Mouse (Mus musculus): ENCODE measurements at regions not wholly inside any gene's neighbourhood (a gene's known extent, or its start where the extent isn't known, plus 50 kb on each side); places are given as distances from the start of the nearest gene placed in this dataset.

- Histone ChIP-seq H3K36me3 (no peaks in the 10 kb centered on the region), H3K27ac (no peak overlapping the region), H3K4me3 (no peak overlapping the region), H3K4me2 (replicated peaks) (no peak overlapping the region), H3K27me3 (replicated peaks) (no peaks in the 10 kb centered on the region), H3K4me1 (no peaks in the 10 kb centered on the region), H3K9ac (no peak overlapping the region), H3K9me3 (no peaks in the 10 kb centered on the region)
- 52% methylated on average over 7 of the region's 7 CpGs for WGBS
- no peak for ATAC-seq (ENCODE audit: low FRiP score, low read depth)
Measured at GRCm38 (mm10) chr1:72009270-72009928, 202.7 kb downstream of the Mreg start.

GRCm38 (mm10) chr1:72006696-72007291 lies 205.3 kb downstream of the Mreg start:
- Histone ChIP-seq H3K4me3 (no peak overlapping the region), H3K27ac (no peak overlapping the region), H3K36me3 (no peaks in the 10 kb centered on the region), H3K9me3 (no peaks in the 10 kb centered on the region), H3K4me2 (replicated peaks) (no peak overlapping the region), H3K9ac (no peak overlapping the region), H3K27me3 (replicated peaks) (no peaks in the 10 kb centered on the region), H3K4me1 (no peaks in the 10 kb centered on the region)
- no peak for ATAC-seq (ENCODE audit: low FRiP score, low read depth)
- 63% methylated on average over 7 of the region's 7 CpGs for WGBS

- H3K27me3 ChIP-seq (replicated peaks), result no peaks in the 10 kb centered on the region
- no peak overlapping the region for H3K4me3 ChIP-seq
- WGBS, result 51% methylated on average over 8 of the region's 8 CpGs
- no peaks in the 10 kb centered on the region for H3K9me3 ChIP-seq
- H3K4me2 ChIP-seq (replicated peaks), result no peak overlapping the region
- H3K4me1 ChIP-seq, result no peaks in the 10 kb centered on the region
- no peaks in the 10 kb centered on the region for H3K36me3 ChIP-seq
- no peak for ATAC-seq (ENCODE audit: low FRiP score, low read depth)
- H3K27ac ChIP-seq, result no peak overlapping the region
- no peak overlapping the region for H3K9ac ChIP-seq
Measured at GRCm38 (mm10) chr1:72005956-72006355, 206.2 kb downstream of the Mreg start.

- no peak overlapping the region for H3K4me2 ChIP-seq (replicated peaks)
- no peak overlapping the region for H3K9ac ChIP-seq
- no peak overlapping the region for H3K4me3 ChIP-seq
- H3K36me3 ChIP-seq, result no peaks in the 10 kb centered on the region
- H3K4me1 ChIP-seq, result no peaks in the 10 kb centered on the region
- no peak overlapping the region for H3K27ac ChIP-seq
- no peaks in the 10 kb centered on the region for H3K9me3 ChIP-seq
- ATAC-seq (ENCODE audit: low FRiP score, low read depth), result no peak
- 83% methylated on average over 7 of the region's 7 CpGs for WGBS
- H3K27me3 ChIP-seq (replicated peaks), result no peaks in the 10 kb centered on the region
Measured at GRCm38 (mm10) chr1:72005550-72005949, 206.6 kb downstream of the Mreg start.

- ATAC-seq (ENCODE audit: low FRiP score, low read depth), result no peak
- WGBS, result 83% methylated on average over 14 of the region's 14 CpGs
- Histone ChIP-seq H3K27me3 (replicated peaks) (no peaks in the 10 kb centered on the region), H3K4me2 (replicated peaks) (no peak overlapping the region), H3K36me3 (no peaks in the 10 kb centered on the region), H3K4me3 (no peak overlapping the region), H3K9ac (no peak overlapping the region), H3K4me1 (no peaks in the 10 kb centered on the region), H3K27ac (no peak overlapping the region), H3K9me3 (no peaks in the 10 kb centered on the region)
Measured at GRCm38 (mm10) chr1:72003424-72004278, 208.5 kb downstream of the Mreg start.

GRCm38 (mm10) chr1:72002471-72003116 lies 209.5 kb downstream of the Mreg start:
- H3K27ac ChIP-seq, result no peak overlapping the region
- H3K4me2 ChIP-seq (replicated peaks), result no peak overlapping the region
- no peaks in the 10 kb centered on the region for H3K27me3 ChIP-seq (replicated peaks)
- no peak overlapping the region for H3K4me3 ChIP-seq
- ATAC-seq (ENCODE audit: low FRiP score, low read depth), result no peak
- no peaks in the 10 kb centered on the region for H3K9me3 ChIP-seq
- H3K9ac ChIP-seq, result no peak overlapping the region
- no peaks in the 10 kb centered on the region for H3K36me3 ChIP-seq
- no peaks in the 10 kb centered on the region for H3K4me1 ChIP-seq
- WGBS, result 79% methylated on average over 9 of the region's 9 CpGs

GRCm38 (mm10) chr1:72000741-72001140 lies 211.4 kb downstream of the Mreg start:
- no peaks in the 10 kb centered on the region for H3K36me3 ChIP-seq
- no peaks in the 10 kb centered on the region for H3K27me3 ChIP-seq (replicated peaks)
- H3K27ac ChIP-seq, result no peak overlapping the region
- H3K9me3 ChIP-seq, result no peaks in the 10 kb centered on the region
- H3K4me1 ChIP-seq, result no peaks in the 10 kb centered on the region
- H3K4me3 ChIP-seq, result no peak overlapping the region
- WGBS, result 77% methylated on average over 2 of the region's 2 CpGs
- H3K9ac ChIP-seq, result no peak overlapping the region
- ATAC-seq (ENCODE audit: low FRiP score, low read depth), result no peak
- no peak overlapping the region for H3K4me2 ChIP-seq (replicated peaks)

- no peaks in the 10 kb centered on the region for H3K4me1 ChIP-seq
- no peaks in the 10 kb centered on the region for H3K27me3 ChIP-seq (replicated peaks)
- no peak overlapping the region for H3K9ac ChIP-seq
- no peak overlapping the region for H3K4me3 ChIP-seq
- H3K27ac ChIP-seq, result no peak overlapping the region
- 63% methylated on average over 2 of the region's 2 CpGs for WGBS
- no peak overlapping the region for H3K4me2 ChIP-seq (replicated peaks)
- H3K36me3 ChIP-seq, result no peaks in the 10 kb centered on the region
- ATAC-seq (ENCODE audit: low FRiP score, low read depth), result no peak
- H3K9me3 ChIP-seq, result no peaks in the 10 kb centered on the region
Measured at GRCm38 (mm10) chr1:71996828-71997227, 215.3 kb downstream of the Mreg start.

GRCm38 (mm10) chr1:71996234-71996619 lies 215.9 kb downstream of the Mreg start:
- ATAC-seq (ENCODE audit: low FRiP score, low read depth), result no peak
- no peak overlapping the region for H3K27ac ChIP-seq
- H3K4me3 ChIP-seq, result no peak overlapping the region
- H3K27me3 ChIP-seq (replicated peaks), result no peaks in the 10 kb centered on the region
- 44% methylated on average over 7 of the region's 7 CpGs for WGBS
- no peak overlapping the region for H3K4me2 ChIP-seq (replicated peaks)
- no peaks in the 10 kb centered on the region for H3K9me3 ChIP-seq
- H3K36me3 ChIP-seq, result no peaks in the 10 kb centered on the region
- H3K4me1 ChIP-seq, result no peaks in the 10 kb centered on the region
- H3K9ac ChIP-seq, result no peak overlapping the region

GRCm38 (mm10) chr1:71995573-71996233 lies 216.4 kb downstream of the Mreg start:
- no peaks in the 10 kb centered on the region for H3K4me1 ChIP-seq
- ATAC-seq (ENCODE audit: low FRiP score, low read depth), result no peak
- no peaks in the 10 kb centered on the region for H3K9me3 ChIP-seq

GRCm38 (mm10) chr1:71990936-71991335 lies 221.2 kb downstream of the Mreg start:
- H3K4me2 ChIP-seq (replicated peaks), result no peak overlapping the region
- no peaks in the 10 kb centered on the region for H3K4me1 ChIP-seq
- no peaks in the 10 kb centered on the region for H3K9me3 ChIP-seq
- no peak overlapping the region for H3K27ac ChIP-seq
- no peaks in the 10 kb centered on the region for H3K36me3 ChIP-seq
- no peak overlapping the region for H3K4me3 ChIP-seq
- ATAC-seq (ENCODE audit: low FRiP score, low read depth), result no peak
- H3K9ac ChIP-seq, result no peak overlapping the region
- H3K27me3 ChIP-seq (replicated peaks), result no peaks in the 10 kb centered on the region
- WGBS, result 65% methylated on average over 3 of the region's 3 CpGs

More at GRCm38 (mm10) chr1:71995573-71996233, 216.4 kb downstream of the Mreg start:
- Histone ChIP-seq H3K27me3 (replicated peaks) (no peaks in the 10 kb centered on the region), H3K9ac (no peak overlapping the region), H3K4me2 (replicated peaks) (no peak overlapping the region), H3K4me3 (no peak overlapping the region), H3K36me3 (no peaks in the 10 kb centered on the region), H3K27ac (no peak overlapping the region)
- 45% methylated on average over 16 of the region's 16 CpGs for WGBS

GRCm38 (mm10) chr1:71988086-71988485 lies 224.0 kb downstream of the Mreg start:
- no peaks in the 10 kb centered on the region for H3K36me3 ChIP-seq
- no peak overlapping the region for H3K9ac ChIP-seq
- no peaks in the 10 kb centered on the region for H3K9me3 ChIP-seq
- no peaks in the 10 kb centered on the region for H3K27me3 ChIP-seq (replicated peaks)
- WGBS, result 93% methylated on average over 3 of the region's 3 CpGs
- no peak overlapping the region for H3K4me2 ChIP-seq (replicated peaks)
- H3K4me1 ChIP-seq, result no peaks in the 10 kb centered on the region
- H3K27ac ChIP-seq, result no peak overlapping the region
- no peak overlapping the region for H3K4me3 ChIP-seq
- ATAC-seq (ENCODE audit: low FRiP score, low read depth), result no peak

Data from neural tube, embryonic 12.5 days (tissue).